Mouse (Mus musculus) limb, embryonic 12.5 days (tissue): ENCODE results near the gene Mrgprh. TPM values are rescaled to one million over a fixed set of nuclear protein-coding genes. Genes with fewer than 3 reads are reported as not detected.

Experiments used
- ATAC-seq: fragments of 200-750 bp; cut with Nextera tagmentation; 2 replicates; pipeline ENCODE4 v1.8.0; 2017; ENCODE audit warnings: low read depth, moderate TSS enrichment; ENCODE audit not compliant: insufficient number of reproducible peaks, insufficient read depth, low FRiP score, low TSS enrichment
- H3K27ac ChIP-seq: fragments of 300-500 bp; sonication (generic); 2 replicates; pipeline ENCODE4 v1.5.1; 2016; ENCODE audit warnings: mild to moderate bottlenecking, moderate library complexity
- H3K27me3 ChIP-seq: fragments of 300-500 bp; sonication (generic); 2 replicates; pipeline ENCODE4 v1.6.1; 2016; ENCODE audit warnings: mild to moderate bottlenecking, moderate library complexity
- H3K36me3 ChIP-seq: fragments of 300-500 bp; sonication (generic); 2 replicates; pipeline ENCODE4 v1.6.1; 2016; ENCODE audit warnings: mild to moderate bottlenecking, moderate library complexity
- H3K4me1 ChIP-seq: fragments of 300-500 bp; sonication (generic); replicated peaks from 2 replicates; pipeline ENCODE4 v1.6.1; 2016
- H3K4me2 ChIP-seq: fragments of 300-500 bp; sonication (generic); 2 replicates; pipeline ENCODE4 v1.6.1; 2016; ENCODE audit warnings: mild to moderate bottlenecking, moderate library complexity
- H3K4me3 ChIP-seq: fragments of 300-500 bp; sonication (generic); replicated peaks from 2 replicates; pipeline ENCODE4 v1.5.1; 2016; ENCODE audit warnings: mild to moderate bottlenecking
- H3K9ac ChIP-seq: fragments of 300-500 bp; sonication (generic); replicated peaks from 2 replicates; pipeline ENCODE4 v1.6.1; 2016; ENCODE audit warnings: mild to moderate bottlenecking, moderate library complexity
- H3K9me3 ChIP-seq: fragments of 300-500 bp; sonication (generic); 2 replicates; pipeline ENCODE4 v1.6.1; 2016; ENCODE audit warnings: mild to moderate bottlenecking, moderate library complexity
- whole genome bisulfite sequencing: fragments of 180-500 bp; shearing (Covaris S2); methylation state at CpG from one replicate; pipeline ENCODE4 v1.1.7; 2016; 5-methylcytosine and 5-hydroxymethylcytosine counted together
- microRNA-seq: library from miRNA; unstranded; fragments of <30 nt; microRNA quantifications from one replicate; pipeline ENCODE4, GENCODE M21; 2017
- polyA plus RNA-seq: library from polyadenylated mRNA; unstranded; fragments of >200 nt; fragmentation: Nextera tagmentation; extraction: Ambion mirVana; gene quantifications from 2 replicates; pipeline ENCODE4 v1.2.1, GENCODE M21; 2016

Mrgprh gene
- polyA plus RNA-seq, 1 experiment from 2014 or later, result 0.18 TPM

DNA sequence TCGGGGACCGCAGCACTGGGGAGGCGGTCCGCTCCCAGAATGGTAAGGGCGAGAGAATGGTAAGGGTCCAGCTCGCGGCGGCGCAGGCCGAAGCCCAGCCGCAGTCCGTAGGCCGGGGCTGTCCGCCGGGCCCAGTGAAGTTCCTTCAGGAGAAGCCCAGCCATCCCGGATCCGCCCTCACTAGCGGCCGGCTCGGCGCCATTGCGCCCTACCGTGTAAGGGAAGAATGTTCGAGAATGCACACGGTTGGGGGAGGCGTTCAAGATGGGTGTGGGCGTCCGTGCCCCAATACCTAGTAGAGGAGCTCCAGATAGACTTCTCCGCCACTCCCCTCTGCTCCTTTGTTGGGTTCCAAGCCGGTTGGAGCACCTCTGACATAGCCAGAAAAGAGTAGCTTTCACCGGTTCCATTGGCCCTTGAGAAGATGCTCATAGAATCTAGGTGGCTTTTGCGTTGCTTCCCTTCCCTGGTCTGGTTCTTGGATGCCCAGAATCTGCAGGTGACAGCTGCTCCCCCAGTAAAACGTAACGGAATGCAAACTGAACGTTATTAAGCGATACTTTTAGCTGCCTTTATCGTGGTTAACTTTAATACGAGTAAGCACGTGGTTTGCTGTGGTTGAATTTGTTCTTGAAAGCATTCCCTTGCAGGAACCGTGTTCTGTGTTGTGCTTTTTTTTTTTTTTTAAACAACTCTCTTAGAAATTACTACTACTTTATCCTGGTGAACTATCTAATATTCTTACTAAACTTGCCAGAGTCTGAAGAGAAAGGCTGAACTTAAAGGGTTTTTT, 41.0 kb downstream of the Mrgprh start:
- 1% methylated on average over 40 of the region's 40 CpGs for WGBS
- peaks cover 65% of the 10 kb centered on the region for H3K36me3 ChIP-seq
- H3K4me1 ChIP-seq, result peaks cover 6% of the 10 kb centered on the region
- peak overlapping the region; percentile 69 for H3K4me2 ChIP-seq
- peak overlapping the region; percentile 95 for H3K4me3 ChIP-seq
- H3K27me3 ChIP-seq, result no peaks in the 10 kb centered on the region
- no peaks in the 10 kb centered on the region for H3K9me3 ChIP-seq
- ATAC-seq, result peak; percentile 62
- H3K9ac ChIP-seq, result peak overlapping the region; percentile 96
- peak overlapping the region; percentile 91 for H3K27ac ChIP-seq

DNA sequence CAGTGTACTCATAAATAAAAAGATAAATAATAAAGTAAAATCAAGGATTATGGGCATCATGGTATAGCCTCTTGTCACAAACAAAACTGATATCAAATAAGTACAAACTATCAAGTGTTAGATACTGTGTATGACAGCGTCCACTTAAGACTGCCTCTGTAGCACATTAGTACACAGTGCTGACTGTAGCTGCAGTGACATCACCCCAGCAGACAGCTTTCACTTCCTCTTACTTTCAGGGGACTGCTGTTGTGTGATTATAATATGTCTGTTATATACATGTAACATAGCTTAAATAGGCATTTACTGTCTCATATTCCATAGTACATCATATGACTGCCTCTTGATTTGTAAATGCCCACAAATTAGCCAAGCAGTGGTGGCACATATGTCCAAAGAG, 45.2 kb downstream of the Mrgprh start:
- no peaks in the 10 kb centered on the region for H3K27me3 ChIP-seq
- H3K27ac ChIP-seq, result no peak overlapping the region
- no peaks in the 10 kb centered on the region for H3K9me3 ChIP-seq
- H3K36me3 ChIP-seq, result peaks cover 76% of the 10 kb centered on the region
- no peaks in the 10 kb centered on the region; the same call in none of the 2 replicates for H3K4me1 ChIP-seq
- no peak overlapping the region for H3K4me2 ChIP-seq
- H3K4me3 ChIP-seq, result no peak overlapping the region
- 88% methylated on average over 1 of the region's 1 CpGs for WGBS
- H3K9ac ChIP-seq, result no peak overlapping the region
- no peak for ATAC-seq

DNA sequence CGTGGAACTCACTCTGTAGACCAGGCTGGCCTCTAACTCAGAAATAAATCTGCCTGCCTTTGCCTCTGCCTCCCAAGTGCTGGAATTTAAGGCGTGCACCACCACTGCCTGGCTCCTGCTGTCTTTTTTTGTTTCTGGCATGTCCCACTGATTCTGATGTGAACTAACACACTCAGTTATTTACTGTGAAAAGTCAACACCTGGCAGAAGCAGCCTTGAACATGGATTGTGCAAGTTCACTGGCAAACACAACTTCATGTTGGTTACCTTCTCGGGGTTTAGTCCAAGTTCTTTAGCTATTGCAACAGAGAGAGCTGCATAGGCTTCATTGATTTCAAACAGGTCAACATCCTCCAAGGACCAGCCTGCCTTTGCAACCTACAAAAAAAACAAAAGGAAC, 49.2 kb downstream of the Mrgprh start:
- no peak overlapping the region for H3K4me3 ChIP-seq
- no peaks in the 10 kb centered on the region for H3K27me3 ChIP-seq
- no peaks in the 10 kb centered on the region for H3K4me1 ChIP-seq
- no peak for ATAC-seq
- 95% methylated on average over 3 of the region's 3 CpGs for WGBS
- peaks cover 74% of the 10 kb centered on the region for H3K36me3 ChIP-seq
- no peak overlapping the region for H3K27ac ChIP-seq
- no peak overlapping the region for H3K4me2 ChIP-seq
- no peak overlapping the region for H3K9ac ChIP-seq
- no peaks in the 10 kb centered on the region for H3K9me3 ChIP-seq

DNA sequence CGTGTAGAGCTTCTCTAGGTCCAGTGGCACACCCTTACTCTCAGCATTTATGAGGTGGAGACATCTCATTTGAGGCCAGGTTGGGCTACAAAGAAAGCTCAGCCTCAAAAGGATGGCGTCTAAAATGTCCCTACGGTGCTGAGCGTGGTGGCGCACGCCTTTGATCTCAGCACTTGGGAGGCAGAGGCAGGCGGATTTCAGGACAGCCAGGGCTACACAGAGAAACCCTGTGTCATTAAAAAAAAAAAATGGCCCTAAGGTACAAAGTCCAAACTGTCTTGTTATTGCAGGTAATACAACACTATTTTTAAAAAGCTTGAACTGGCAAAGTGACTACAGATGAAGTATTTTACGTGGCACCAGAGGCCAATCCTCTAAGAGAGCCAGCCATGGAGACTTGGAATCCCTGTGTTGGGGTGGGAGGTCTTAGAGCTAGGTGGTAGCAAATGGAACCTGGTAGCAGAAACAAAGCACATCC, 49.9 kb downstream of the Mrgprh start:
- WGBS, result 92% methylated on average over 8 of the region's 8 CpGs
- H3K4me2 ChIP-seq, result no peak overlapping the region

More for the DNA sequence above, 49.9 kb downstream of the Mrgprh start:
- ATAC-seq, result no peak
- H3K4me3 ChIP-seq, result no peak overlapping the region
- H3K36me3 ChIP-seq, result peaks cover 66% of the 10 kb centered on the region
- no peak overlapping the region for H3K27ac ChIP-seq
- H3K27me3 ChIP-seq, result no peaks in the 10 kb centered on the region
- no peak overlapping the region for H3K9ac ChIP-seq
- no peaks in the 10 kb centered on the region for H3K9me3 ChIP-seq
- H3K4me1 ChIP-seq, result no peaks in the 10 kb centered on the region

Small RNA genes lying within 50 kb of the gene (microRNA-seq; reads per million reads assigned to microRNA genes)
- not detected for gene Gm24085

Other genes starting within 250 kb of the Mrgprh start
- not detected in 2 replicates for gene Slc22a1, start 200.2 kb upstream of the Mrgprh start, polyA plus RNA-seq
- 43.1 and 48.1 TPM in 2 replicates for gene Igf2r, start 106.4 kb upstream of the Mrgprh start, polyA plus RNA-seq
- gene Mas1, start 7.9 kb upstream of the Mrgprh start, polyA plus RNA-seq, result 0.91 and 2.0 TPM in 2 replicates
- 2.9 and 3.6 TPM in 2 replicates for gene Pnldc1, start 34.2 kb downstream of the Mrgprh start, polyA plus RNA-seq
- gene Tcp1, start 39.7 kb downstream of the Mrgprh start, polyA plus RNA-seq, result 497 and 531 TPM in 2 replicates
- 172 and 174 TPM in 2 replicates for gene Mrpl18, start 40.3 kb downstream of the Mrgprh start, polyA plus RNA-seq
- gene Acat3, start 64.6 kb downstream of the Mrgprh start, polyA plus RNA-seq, result 0.53 and 1.6 TPM in 2 replicates
- gene Acat2, start 84.7 kb downstream of the Mrgprh start, polyA plus RNA-seq, result 285 and 287 TPM in 2 replicates
- gene Wtap, start 118.1 kb downstream of the Mrgprh start, polyA plus RNA-seq, result 131 and 152 TPM in 2 replicates
- gene Sod2, start 130.8 kb downstream of the Mrgprh start, polyA plus RNA-seq, result 94.3 and 95.6 TPM in 2 replicates
- gene Gpr31b, start 176.3 kb downstream of the Mrgprh start, polyA plus RNA-seq, result not detected in 2 replicates
- gene Tcp10b, start 185.1 kb downstream of the Mrgprh start, polyA plus RNA-seq, result not detected in 2 replicates